8 mouse cellular contexts compared by ENCODE assay signal in the genomic region with DNA sequence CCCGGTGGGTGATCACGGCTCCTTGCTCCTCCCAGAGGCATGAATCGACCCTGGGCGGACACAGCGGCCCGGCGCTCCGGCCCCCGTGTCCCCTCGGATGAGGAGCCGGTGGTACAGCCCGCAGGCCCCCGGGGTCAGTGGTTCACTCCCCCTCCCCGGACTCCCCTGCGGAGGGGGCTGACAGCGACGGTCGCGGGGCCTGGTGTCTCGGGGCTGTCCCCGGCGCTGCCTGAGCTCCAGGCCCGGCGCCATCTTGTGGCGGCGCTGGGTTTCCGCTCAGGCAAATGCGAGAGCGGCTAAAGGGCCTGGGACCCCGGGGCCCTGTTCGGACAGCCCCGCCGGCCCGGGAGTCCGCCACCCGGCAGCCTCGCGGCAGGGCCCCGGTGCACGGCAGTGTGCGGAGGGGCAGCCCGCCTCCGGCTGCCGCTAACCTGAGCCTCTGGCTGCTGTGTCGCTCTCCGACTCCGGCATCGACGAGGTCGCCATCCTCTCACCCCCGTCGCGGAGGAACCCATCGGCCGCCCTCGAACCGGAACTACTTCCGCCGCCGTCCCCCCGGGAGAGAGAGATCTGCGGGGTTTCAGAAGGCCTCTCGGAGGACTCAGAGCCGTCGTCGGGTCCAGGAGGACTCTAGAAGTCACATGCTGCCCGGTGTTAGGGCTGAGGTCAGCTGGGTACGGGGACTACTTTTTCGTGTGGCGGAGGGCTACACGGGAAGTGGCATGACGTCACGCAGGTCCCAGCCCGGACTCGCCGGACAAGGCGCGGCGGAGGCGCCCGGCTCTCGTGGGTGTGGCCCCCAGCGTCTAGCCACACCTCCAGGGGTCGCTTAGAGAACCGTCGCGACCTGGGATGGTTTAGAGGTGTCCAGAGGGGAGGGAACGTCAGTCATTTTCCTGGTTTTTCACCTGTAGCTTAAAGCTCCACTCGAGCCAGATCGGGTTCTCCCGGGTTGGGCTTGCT. TPM values are rescaled to one million over a fixed set of nuclear protein-coding genes. Genes with fewer than 3 reads are reported as not detected.
DNase-seq lines count a peak whose midpoint lies in the region; ATAC-seq lines count a peak whose summit lies in the region.

A gene (minus strand): TSS at position 672 of the 963 bp plus-strand sequence.

- H3K27ac ChIP-seq in forebrain, embryonic 11.5 days (ENCODE audit: low read depth, low read length), result peak within 1 kb of the TSS; percentile 95
- H3K27ac ChIP-seq in heart, embryonic 16.5 days (ENCODE audit: low read length), result peak within 1 kb of the TSS; percentile 98
- peak within 1 kb of the TSS; percentile 96 for H3K27ac ChIP-seq in liver, embryonic 15.5 days (replicated peaks)
- peak within 1 kb of the TSS; percentile 96 for H3K27ac ChIP-seq in neural tube, embryonic 12.5 days

- ATAC-seq in forebrain, embryonic 11.5 days (replicated peaks; ENCODE audit: low FRiP score), result peak; percentile 90
- ATAC-seq in heart, embryonic 16.5 days (replicated peaks; ENCODE audit: extremely low read depth, insufficient read depth, low FRiP score), result peak; percentile 91
- ATAC-seq in liver, embryonic 15.5 days (ENCODE audit: insufficient read depth), result peak; percentile 83
- ATAC-seq in neural tube, embryonic 12.5 days (ENCODE audit: low FRiP score, low read depth), result peak; percentile 89

- H3K4me2 ChIP-seq in forebrain, embryonic 11.5 days (ENCODE audit: low read depth, low read length, severe bottlenecking), result peak within 1 kb of the TSS; percentile 91
- H3K4me2 ChIP-seq in heart, embryonic 16.5 days (ENCODE audit: low read depth, low read length), result peak within 1 kb of the TSS; percentile 90
- H3K4me2 ChIP-seq in liver, embryonic 15.5 days, result peak within 1 kb of the TSS; percentile 91
- H3K4me2 ChIP-seq in neural tube, embryonic 12.5 days (replicated peaks), result peak within 1 kb of the TSS; percentile 90

- DNase-seq in CD8-positive naive resting alpha-beta T cell, adult 2 months (ENCODE audit: low read depth in 2 of 2, low spot score in 2 of 2), result peak; percentile 88 to 90
- peak; percentile 83 for DNase-seq in c-Kit-positive CD71-negative TER-119-negative erythroid progenitor cells, embryonic 14.5 days (ENCODE audit: low read depth)
- peak; percentile 97 for DNase-seq in forebrain, embryonic 11.5 days (ENCODE audit: low spot score)
- DNase-seq in kidney, postnatal 36 days, result peak; percentile 93 to 95
- DNase-seq in telencephalon, adult 2 months (ENCODE audit: low read depth, low spot score), result peak; percentile 89

- H3K9ac ChIP-seq in forebrain, embryonic 11.5 days (ENCODE audit: low read length), result peak within 1 kb of the TSS; percentile 96
- H3K9ac ChIP-seq in heart, embryonic 16.5 days (ENCODE audit: low read length), result peak within 1 kb of the TSS; percentile 98
- peak within 1 kb of the TSS; percentile 96 for H3K9ac ChIP-seq in liver, embryonic 15.5 days
- peak within 1 kb of the TSS; percentile 90 for H3K9ac ChIP-seq in neural tube, embryonic 12.5 days

- WGBS in forebrain, embryonic 11.5 days, result under 1% methylated on average over 88 of the region's 91 CpGs
- WGBS in heart, embryonic 16.5 days, result under 1% methylated on average over 91 of the region's 91 CpGs
- WGBS in liver, embryonic 15.5 days (ENCODE audit: insufficient replicate concordance), result under 1% methylated on average over 91 of the region's 91 CpGs
- under 1% methylated on average over 91 of the region's 91 CpGs for WGBS in neural tube, embryonic 12.5 days

- no peaks in the 10 kb centered on the region for H3K27me3 ChIP-seq in forebrain, embryonic 11.5 days (ENCODE audit: control insufficient read depth, insufficient read depth, low read length)
- no peaks in the 10 kb centered on the region for H3K27me3 ChIP-seq in heart, embryonic 16.5 days (ENCODE audit: control insufficient read depth, insufficient read depth, low read length)
- no peaks in the 10 kb centered on the region for H3K27me3 ChIP-seq in liver, embryonic 15.5 days
- no peaks in the 10 kb centered on the region for H3K27me3 ChIP-seq in neural tube, embryonic 12.5 days (replicated peaks)

- peaks cover 9% of the 10 kb centered on the region; the same call in 1 of the 2 replicates for H3K4me1 ChIP-seq in forebrain, embryonic 11.5 days (replicated peaks; ENCODE audit: control insufficient read depth, insufficient read depth, low read length)
- H3K4me1 ChIP-seq in heart, embryonic 16.5 days (ENCODE audit: control insufficient read depth, insufficient read depth, low read length), result peaks cover 26% of the 10 kb centered on the region
- H3K4me1 ChIP-seq in liver, embryonic 15.5 days (replicated peaks), result peaks cover 45% of the 10 kb centered on the region
- peaks cover 25% of the 10 kb centered on the region for H3K4me1 ChIP-seq in neural tube, embryonic 12.5 days

- H3K4me3 ChIP-seq in forebrain, embryonic 11.5 days (ENCODE audit: low read depth, low read length), result peak within 1 kb of the TSS; percentile 54
- peak within 1 kb of the TSS; percentile 96 for H3K4me3 ChIP-seq in heart, embryonic 16.5 days (ENCODE audit: low read length)
- H3K4me3 ChIP-seq in liver, embryonic 15.5 days (replicated peaks), result peak within 1 kb of the TSS; percentile 99
- peak within 1 kb of the TSS; percentile 74 for H3K4me3 ChIP-seq in neural tube, embryonic 12.5 days

- peaks cover 26% of the 10 kb centered on the region for H3K36me3 ChIP-seq in forebrain, embryonic 11.5 days (ENCODE audit: control insufficient read depth, insufficient read depth, low read length)
- H3K36me3 ChIP-seq in heart, embryonic 16.5 days (ENCODE audit: control insufficient read depth, insufficient read depth), result peaks cover 26% of the 10 kb centered on the region
- peaks cover 31% of the 10 kb centered on the region for H3K36me3 ChIP-seq in liver, embryonic 15.5 days (replicated peaks)
- peaks cover 32% of the 10 kb centered on the region for H3K36me3 ChIP-seq in neural tube, embryonic 12.5 days

- H3K9me3 ChIP-seq in forebrain, embryonic 11.5 days (ENCODE audit: control insufficient read depth, low read length), result peaks cover under 1% of the 10 kb centered on the region; the same call in 1 of the 2 replicates
- peaks cover under 1% of the 10 kb centered on the region for H3K9me3 ChIP-seq in heart, embryonic 16.5 days (replicated peaks; ENCODE audit: control insufficient read depth, low read length)
- H3K9me3 ChIP-seq in liver, embryonic 15.5 days (replicated peaks), result peaks cover under 1% of the 10 kb centered on the region; the same call in 1 of the 2 replicates
- peaks cover 3% of the 10 kb centered on the region; the same call in 1 of the 2 replicates for H3K9me3 ChIP-seq in neural tube, embryonic 12.5 days

RNA-seq across cellular contexts. Expression of the gene that starts here (rescaled TPM):
- 18.0 TPM in 2 replicates for polyA plus RNA-seq in forebrain, embryonic 11.5 days (2014; fragmentation: Nextera tagmentation; extraction: Ambion mirVana)
- 9.2 and 9.5 TPM in 2 replicates for polyA plus RNA-seq in heart, embryonic 16.5 days (2015; fragmentation: Nextera tagmentation; extraction: Ambion mirVana)
- polyA plus RNA-seq in liver, embryonic 15.5 days (2015; fragmentation: Nextera tagmentation; extraction: Ambion mirVana), result 5.9 and 6.9 TPM in 2 replicates
- 14.5 and 17.2 TPM in 2 replicates for polyA plus RNA-seq in neural tube, embryonic 12.5 days (2016; fragmentation: Nextera tagmentation; extraction: Ambion mirVana)

Comparison
In these comparisons a context has a peak if more than half of its experiments do, and no peak if none do; other contexts are left out.
1. Peak in every context shown above with its lines: DNase-seq, ATAC-seq, H3K4me3 ChIP-seq and H3K27ac ChIP-seq.